Mouse (Mus musculus) small intestine, adult 2 months (tissue): ENCODE data around the gene Nppa.

Experiments used
- CTCF ChIP-seq: fragments of 200-500 bp; IDR thresholded peaks from 2 replicates; pipeline ENCODE4 v1.5.1; 2012; ENCODE audit warnings: low read depth, mild to moderate bottlenecking, control low read depth, inconsistent platforms, low read length, moderate library complexity, mixed read lengths; ENCODE audit not compliant: insufficient replicate concordance, insufficient read length; ENCODE audit errors: extremely low read depth
- POLR2A ChIP-seq: fragments of 200-500 bp; IDR thresholded peaks from 2 replicates; pipeline ENCODE4 v1.6.1; 2012; ENCODE audit warnings: low read depth, mild to moderate bottlenecking, control low read depth, inconsistent platforms, low read length, moderate library complexity

DNA sequence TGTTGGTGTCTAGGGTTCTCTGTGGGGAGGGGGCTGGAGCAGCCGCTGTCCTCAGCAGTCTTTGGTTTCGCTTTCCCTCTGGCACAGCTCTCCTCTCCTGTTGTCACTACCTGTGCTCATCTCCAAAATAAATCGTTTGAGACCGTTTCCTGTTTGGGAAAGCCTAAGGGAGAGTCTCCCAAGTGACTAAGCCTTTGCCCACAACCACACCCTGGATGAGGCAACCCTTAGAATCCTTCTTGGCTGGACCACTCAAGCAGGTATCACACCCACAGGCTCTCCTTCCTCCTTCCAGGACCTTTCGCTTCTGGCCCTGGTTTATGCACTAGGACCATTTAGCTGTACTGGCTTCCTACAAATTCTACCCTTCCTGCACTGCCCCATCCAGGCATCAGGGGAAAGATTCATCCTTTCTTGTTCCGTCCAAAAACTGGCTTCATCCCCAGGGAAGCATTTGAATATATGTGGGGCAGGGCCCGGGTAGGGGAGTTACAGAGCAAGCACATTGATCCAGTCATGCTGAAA is 6.9 kb upstream of the Nppa start:
- TF ChIP-seq POLR2A = no peak
- no peak for TF ChIP-seq CTCF
